Mouse (Mus musculus): Measurements from ENCODE around the gene Pax5. TPM values are rescaled to one million over a fixed set of nuclear protein-coding genes. Genes with fewer than 3 reads are reported as not detected.

The Pax5 gene
- polyA plus RNA-seq, 1 experiment from 2014 or later = 1.5 TPM

DNA sequence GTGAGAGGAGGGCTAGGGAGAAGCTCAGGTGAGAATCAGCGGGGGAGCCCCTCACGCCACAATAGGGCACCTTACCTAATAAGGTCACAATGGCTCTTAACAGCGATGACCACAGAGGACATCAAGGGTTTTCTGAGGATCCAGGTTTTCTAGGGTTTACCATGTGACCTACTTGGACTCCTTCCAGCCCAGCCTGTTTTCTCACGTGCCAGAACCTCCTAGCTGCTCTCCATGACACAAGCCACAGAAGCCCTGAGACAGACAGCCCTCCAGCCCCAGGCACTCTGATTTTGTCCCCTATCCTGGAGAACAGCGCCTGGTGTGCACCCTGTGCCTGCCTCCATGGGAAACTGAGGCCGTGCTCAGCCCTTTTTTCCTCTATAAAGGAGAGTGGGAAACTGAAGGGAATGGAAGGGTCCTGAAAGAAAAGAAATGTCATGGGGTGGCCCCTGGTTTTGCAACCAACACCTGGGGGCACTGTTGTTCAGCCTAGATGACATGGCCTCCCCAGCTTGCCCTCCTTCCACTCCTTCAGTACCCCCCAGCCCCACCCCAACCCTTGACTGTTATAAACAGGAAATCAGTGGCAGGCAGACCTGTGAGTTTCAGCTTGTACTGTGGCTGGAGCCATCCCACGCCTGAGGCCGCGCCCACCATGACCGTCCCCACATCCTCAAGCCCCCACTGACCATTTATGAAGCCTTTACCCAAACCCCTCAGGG, 37.9 kb downstream of the Pax5 start:
- Histone ChIP-seq H3K27ac (ENCODE audit: low read depth, low read length) (no peak overlapping the region), H3K27me3 (ENCODE audit: control insufficient read depth, insufficient read depth, low read length) (0 out of 2 replicates have a peak, but pooled peaks cover 3% of the 10 kb centered on the region), H3K9me3 (ENCODE audit: control insufficient read depth, low read length) (no peaks in the 10 kb centered on the region), H3K36me3 (ENCODE audit: control insufficient read depth, insufficient read depth, low read length) (no peaks in the 10 kb centered on the region), H3K4me2 (ENCODE audit: low read depth, low read length) (no peak overlapping the region), H3K4me3 (ENCODE audit: low read depth, low read length) (no peak overlapping the region), H3K9ac (replicated peaks; ENCODE audit: low read depth, low read length) (no peak overlapping the region), H3K4me1 (ENCODE audit: control insufficient read depth, insufficient read depth, low read length) (no peaks in the 10 kb centered on the region)
- no peak for ATAC-seq (ENCODE audit: low read depth)
- WGBS = 64% methylated on average over 10 of the region's 10 CpGs

DNA sequence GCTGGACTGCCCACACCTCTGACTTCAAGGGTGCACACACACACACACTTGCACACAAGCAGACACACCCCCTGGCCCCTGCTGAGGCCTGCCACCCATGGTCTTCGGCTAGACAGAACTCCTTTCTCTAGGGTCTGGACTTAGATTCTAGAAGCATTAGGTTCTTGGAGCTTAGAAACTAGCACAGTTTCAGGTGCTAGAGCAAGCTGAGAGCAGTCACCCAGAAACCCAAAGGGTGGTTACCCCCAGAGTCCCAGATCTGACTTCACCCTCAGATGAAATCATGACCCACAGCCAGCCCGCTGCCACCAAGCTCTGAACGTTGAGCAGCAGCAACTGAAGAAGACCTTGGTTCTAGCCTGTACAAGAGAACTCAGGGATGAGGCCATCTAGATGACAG, 38.8 kb downstream of the Pax5 start:
- Histone ChIP-seq H3K4me3 (ENCODE audit: low read depth, low read length) (no peak overlapping the region), H3K27me3 (ENCODE audit: control insufficient read depth, insufficient read depth, low read length) (0 out of 2 replicates have a peak, but pooled peaks cover 5% of the 10 kb centered on the region), H3K4me1 (ENCODE audit: control insufficient read depth, insufficient read depth, low read length) (no peaks in the 10 kb centered on the region), H3K9ac (replicated peaks; ENCODE audit: low read depth, low read length) (no peak overlapping the region), H3K4me2 (ENCODE audit: low read depth, low read length) (no peak overlapping the region), H3K9me3 (ENCODE audit: control insufficient read depth, low read length) (no peaks in the 10 kb centered on the region), H3K36me3 (ENCODE audit: control insufficient read depth, insufficient read depth, low read length) (no peaks in the 10 kb centered on the region), H3K27ac (ENCODE audit: low read depth, low read length) (no peak overlapping the region)
- WGBS = 96% methylated on average over 3 of the region's 3 CpGs
- ATAC-seq (ENCODE audit: low read depth) = no peak

DNA sequence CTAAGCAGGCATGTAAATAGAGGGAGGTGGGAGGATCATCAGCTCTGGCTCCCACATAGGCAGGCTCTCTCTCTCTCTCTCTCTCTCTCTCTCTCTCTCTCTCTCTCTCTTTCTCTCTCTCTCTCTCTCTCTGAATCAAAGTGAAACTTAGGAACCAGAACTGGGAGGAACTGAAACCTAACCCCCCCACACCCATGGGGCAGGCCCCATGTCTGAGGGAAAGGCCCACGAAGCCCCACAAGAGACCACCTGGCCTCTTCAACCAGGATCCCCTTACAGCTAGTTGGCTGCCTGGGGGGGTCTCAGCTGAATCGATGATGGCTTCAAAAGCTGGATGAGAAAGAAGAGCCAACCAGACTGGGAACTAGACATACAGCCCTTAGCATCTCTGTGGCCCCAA, 39.3 kb downstream of the Pax5 start:
- Histone ChIP-seq H3K36me3 (ENCODE audit: control insufficient read depth, insufficient read depth, low read length) (no peaks in the 10 kb centered on the region), H3K9me3 (ENCODE audit: control insufficient read depth, low read length) (no peaks in the 10 kb centered on the region), H3K27me3 (ENCODE audit: control insufficient read depth, insufficient read depth, low read length) (0 out of 2 replicates have a peak, but pooled peaks cover 5% of the 10 kb centered on the region), H3K4me3 (ENCODE audit: low read depth, low read length) (no peak overlapping the region), H3K27ac (ENCODE audit: low read depth, low read length) (no peak overlapping the region), H3K4me2 (ENCODE audit: low read depth, low read length) (no peak overlapping the region), H3K9ac (replicated peaks; ENCODE audit: low read depth, low read length) (no peak overlapping the region), H3K4me1 (ENCODE audit: control insufficient read depth, insufficient read depth, low read length) (no peaks in the 10 kb centered on the region)
- 85% methylated on average over 2 of the region's 2 CpGs for WGBS
- no peak for ATAC-seq (ENCODE audit: low read depth)

DNA sequence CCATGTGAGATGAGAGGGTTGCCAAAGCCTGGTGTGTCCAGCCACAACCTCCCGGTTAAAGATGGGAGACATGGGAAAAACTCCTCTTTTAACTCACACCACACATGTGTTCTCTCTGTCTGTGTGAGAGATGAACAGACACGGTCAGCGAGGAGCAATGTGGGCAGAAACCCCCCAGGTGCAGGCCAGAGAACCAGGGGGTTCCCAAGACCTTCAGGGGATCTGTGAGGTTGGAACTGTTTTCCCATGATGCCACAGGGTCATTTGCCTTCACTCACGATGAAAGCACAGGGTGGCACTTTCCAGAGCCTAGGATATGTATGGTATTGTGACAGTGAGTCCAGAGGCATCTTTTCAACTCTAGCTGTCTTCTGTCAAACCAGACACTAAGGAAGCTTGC, 39.9 kb downstream of the Pax5 start:
- WGBS = 77% methylated on average over 4 of the region's 4 CpGs
- H3K27me3 ChIP-seq (ENCODE audit: control insufficient read depth, insufficient read depth, low read length) = peaks cover 8% of the 10 kb centered on the region; the same call in 1 of the 2 replicates
- H3K4me3 ChIP-seq (ENCODE audit: low read depth, low read length) = no peak overlapping the region
- H3K36me3 ChIP-seq (ENCODE audit: control insufficient read depth, insufficient read depth, low read length) = no peaks in the 10 kb centered on the region
- no peaks in the 10 kb centered on the region for H3K4me1 ChIP-seq (ENCODE audit: control insufficient read depth, insufficient read depth, low read length)
- no peak overlapping the region for H3K27ac ChIP-seq (ENCODE audit: low read depth, low read length)
- H3K4me2 ChIP-seq (ENCODE audit: low read depth, low read length) = no peak overlapping the region
- H3K9me3 ChIP-seq (ENCODE audit: control insufficient read depth, low read length) = no peaks in the 10 kb centered on the region
- no peak overlapping the region for H3K9ac ChIP-seq (replicated peaks; ENCODE audit: low read depth, low read length)
- ATAC-seq (ENCODE audit: low read depth) = no peak

DNA sequence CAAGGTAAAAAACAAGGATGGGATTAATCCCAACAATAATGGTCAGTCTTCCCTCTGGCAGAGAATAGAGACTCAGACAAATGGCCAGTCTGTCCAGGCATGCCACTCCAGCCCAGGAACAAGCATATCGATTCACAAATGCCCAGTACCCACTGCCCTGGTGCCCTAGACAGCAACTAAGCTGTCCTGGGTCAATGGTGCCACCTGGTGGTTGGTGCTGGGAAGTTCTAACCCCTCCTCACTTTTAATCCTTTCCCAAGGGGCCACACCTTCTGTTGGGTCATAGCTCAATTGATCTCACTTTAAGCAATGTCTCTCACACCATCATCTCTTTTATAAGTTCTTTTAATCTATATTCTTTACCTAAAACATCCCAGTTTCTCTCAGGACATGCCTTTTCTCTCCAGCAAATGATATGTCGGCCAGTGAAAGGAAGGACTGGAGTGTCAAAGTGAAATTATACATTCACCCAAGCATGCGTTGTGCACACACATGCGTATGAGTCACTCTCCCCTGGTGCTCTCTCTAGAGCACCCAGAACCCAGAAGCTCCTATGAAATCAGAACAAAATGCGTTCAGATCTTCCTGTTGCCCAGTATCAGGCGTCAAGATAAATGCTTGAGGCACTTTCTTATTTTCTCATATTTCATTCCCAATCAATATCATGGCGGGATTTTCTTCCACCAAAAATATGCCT, 40.7 kb downstream of the Pax5 start:
- H3K4me2 ChIP-seq (ENCODE audit: low read depth, low read length) = no peak overlapping the region
- WGBS = 88% methylated on average over 7 of the region's 7 CpGs
- no peak for ATAC-seq (ENCODE audit: low read depth)

DNA sequence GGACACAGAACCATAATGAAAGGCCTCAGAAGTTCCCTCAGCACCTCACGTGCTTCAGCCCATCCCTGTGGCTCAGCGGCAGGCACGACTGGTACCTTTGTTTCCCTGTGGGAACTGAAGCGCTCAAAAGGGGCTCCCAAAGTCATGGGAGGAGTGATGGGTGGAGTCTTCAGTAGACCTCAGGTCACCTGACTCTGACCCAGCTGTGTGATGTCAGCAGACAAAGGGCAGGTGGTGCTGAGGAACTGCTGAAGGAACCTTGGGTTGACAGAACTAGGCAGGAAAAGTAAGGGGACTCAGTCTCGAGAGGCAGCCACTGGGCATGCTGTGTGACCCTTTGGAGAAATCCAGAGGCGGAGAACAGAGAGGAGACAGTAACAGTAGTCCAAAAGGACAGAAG, 41.7 kb downstream of the Pax5 start:
- WGBS = 80% methylated on average over 6 of the region's 6 CpGs
- H3K36me3 ChIP-seq (ENCODE audit: control insufficient read depth, insufficient read depth, low read length) = no peaks in the 10 kb centered on the region
- H3K4me3 ChIP-seq (ENCODE audit: low read depth, low read length) = no peak overlapping the region
- H3K27ac ChIP-seq (ENCODE audit: low read depth, low read length) = no peak overlapping the region
- H3K4me1 ChIP-seq (ENCODE audit: control insufficient read depth, insufficient read depth, low read length) = 0 out of 2 replicates have a peak, but pooled peaks cover 3% of the 10 kb centered on the region
- H3K9me3 ChIP-seq (ENCODE audit: control insufficient read depth, low read length) = no peaks in the 10 kb centered on the region
- H3K9ac ChIP-seq (replicated peaks; ENCODE audit: low read depth, low read length) = no peak overlapping the region
- H3K4me2 ChIP-seq (ENCODE audit: low read depth, low read length) = no peak overlapping the region
- H3K27me3 ChIP-seq (ENCODE audit: control insufficient read depth, insufficient read depth, low read length) = peaks cover 13% of the 10 kb centered on the region; the same call in 1 of the 2 replicates
- ATAC-seq (ENCODE audit: low read depth) = no peak

More for the DNA sequence above, 40.7 kb downstream of the Pax5 start:
- no peaks in the 10 kb centered on the region for H3K36me3 ChIP-seq (ENCODE audit: control insufficient read depth, insufficient read depth, low read length)
- H3K4me1 ChIP-seq (ENCODE audit: control insufficient read depth, insufficient read depth, low read length) = 0 out of 2 replicates have a peak, but pooled peaks cover 1% of the 10 kb centered on the region
- H3K27me3 ChIP-seq (ENCODE audit: control insufficient read depth, insufficient read depth, low read length) = peaks cover 10% of the 10 kb centered on the region; the same call in 1 of the 2 replicates
- no peak overlapping the region for H3K4me3 ChIP-seq (ENCODE audit: low read depth, low read length)
- no peak overlapping the region for H3K9ac ChIP-seq (replicated peaks; ENCODE audit: low read depth, low read length)
- no peak overlapping the region for H3K27ac ChIP-seq (ENCODE audit: low read depth, low read length)
- H3K9me3 ChIP-seq (ENCODE audit: control insufficient read depth, low read length) = no peaks in the 10 kb centered on the region

DNA sequence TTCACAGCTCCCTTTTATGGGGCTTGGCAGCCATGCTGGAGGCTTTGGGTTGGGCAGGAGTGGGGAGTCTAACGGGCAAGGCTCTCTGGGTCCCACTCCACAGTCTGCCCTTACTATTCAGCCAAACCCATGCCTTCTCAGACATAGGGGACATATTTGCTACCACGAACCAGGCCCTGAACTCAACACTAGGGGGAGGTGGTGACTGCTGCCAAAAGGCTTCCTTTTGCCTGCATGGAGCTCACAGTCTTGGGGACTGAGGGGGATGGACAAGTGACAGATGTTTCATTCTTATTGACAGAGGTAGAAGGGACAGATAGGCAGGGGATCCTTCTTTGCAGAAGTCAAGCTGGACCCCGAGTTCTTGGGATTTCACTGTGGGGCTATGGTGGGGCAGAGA, 42.1 kb downstream of the Pax5 start:
- Histone ChIP-seq H3K4me2 (ENCODE audit: low read depth, low read length) (no peak overlapping the region), H3K27ac (ENCODE audit: low read depth, low read length) (no peak overlapping the region), H3K27me3 (ENCODE audit: control insufficient read depth, insufficient read depth, low read length) (peaks cover 11% of the 10 kb centered on the region; the same call in 1 of the 2 replicates), H3K9ac (replicated peaks; ENCODE audit: low read depth, low read length) (no peak overlapping the region), H3K36me3 (ENCODE audit: control insufficient read depth, insufficient read depth, low read length) (no peaks in the 10 kb centered on the region), H3K4me1 (ENCODE audit: control insufficient read depth, insufficient read depth, low read length) (0 out of 2 replicates have a peak, but pooled peaks cover 3% of the 10 kb centered on the region), H3K9me3 (ENCODE audit: control insufficient read depth, low read length) (no peaks in the 10 kb centered on the region), H3K4me3 (ENCODE audit: low read depth, low read length) (no peak overlapping the region)
- ATAC-seq (ENCODE audit: low read depth) = no peak
- 68% methylated on average over 3 of the region's 3 CpGs for WGBS

DNA sequence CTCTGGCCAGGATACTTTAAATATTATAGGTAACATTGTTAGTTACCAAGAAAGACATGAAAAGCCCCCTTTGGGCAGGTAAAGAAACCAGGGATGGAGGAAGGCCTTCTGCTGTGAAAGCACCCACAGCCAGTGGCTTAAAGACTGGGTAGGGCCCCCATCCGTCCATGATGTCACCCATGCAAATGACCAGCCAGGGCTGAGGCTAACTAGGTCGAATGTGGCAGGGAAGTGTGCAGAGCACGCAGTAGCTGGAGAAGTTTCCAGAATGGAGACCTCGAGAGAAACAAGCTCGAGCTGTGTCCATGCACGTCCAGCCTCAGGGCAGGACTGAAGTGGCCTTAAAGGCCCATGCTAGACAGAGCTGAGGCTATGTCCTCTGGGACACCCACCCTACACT, 42.9 kb downstream of the Pax5 start:
- Histone ChIP-seq H3K4me3 (ENCODE audit: low read depth, low read length) (no peak overlapping the region), H3K4me2 (ENCODE audit: low read depth, low read length) (no peak overlapping the region), H3K9ac (replicated peaks; ENCODE audit: low read depth, low read length) (no peak overlapping the region), H3K9me3 (ENCODE audit: control insufficient read depth, low read length) (no peaks in the 10 kb centered on the region), H3K36me3 (ENCODE audit: control insufficient read depth, insufficient read depth, low read length) (no peaks in the 10 kb centered on the region), H3K4me1 (ENCODE audit: control insufficient read depth, insufficient read depth, low read length) (0 out of 2 replicates have a peak, but pooled peaks cover 3% of the 10 kb centered on the region), H3K27me3 (ENCODE audit: control insufficient read depth, insufficient read depth, low read length) (peaks cover 10% of the 10 kb centered on the region; the same call in 1 of the 2 replicates), H3K27ac (ENCODE audit: low read depth, low read length) (no peak overlapping the region)
- 86% methylated on average over 6 of the region's 6 CpGs for WGBS
- ATAC-seq (ENCODE audit: low read depth) = no peak

DNA sequence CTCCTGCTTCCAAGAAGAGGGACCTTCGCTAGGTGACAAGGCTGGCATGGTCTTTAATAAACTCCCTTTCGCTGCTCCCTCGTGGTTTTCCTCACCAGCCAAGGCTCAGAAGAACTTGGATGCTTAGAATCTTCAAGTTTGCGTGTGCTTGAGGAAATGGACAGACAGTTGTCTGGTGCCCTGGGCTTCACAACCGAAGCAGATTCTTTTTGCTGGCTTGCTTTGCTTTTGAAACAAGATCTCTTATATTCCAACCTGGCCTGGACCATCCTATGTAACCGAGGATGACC, 45.6 kb downstream of the Pax5 start:
- peak overlapping the region; percentile 40 for H3K4me3 ChIP-seq (ENCODE audit: low read depth, low read length)
- no peaks in the 10 kb centered on the region for H3K9me3 ChIP-seq (ENCODE audit: control insufficient read depth, low read length)
- H3K9ac ChIP-seq (replicated peaks; ENCODE audit: low read depth, low read length) = no peak overlapping the region
- no peak for ATAC-seq (ENCODE audit: low read depth)
- H3K27me3 ChIP-seq (ENCODE audit: control insufficient read depth, insufficient read depth, low read length) = peaks cover 18% of the 10 kb centered on the region
- 0 out of 2 replicates have a peak, but pooled peaks cover 3% of the 10 kb centered on the region for H3K4me1 ChIP-seq (ENCODE audit: control insufficient read depth, insufficient read depth, low read length)
- H3K36me3 ChIP-seq (ENCODE audit: control insufficient read depth, insufficient read depth, low read length) = no peaks in the 10 kb centered on the region
- H3K27ac ChIP-seq (ENCODE audit: low read depth, low read length) = peak overlapping the region; percentile 44
- 29% methylated on average over 6 of the region's 6 CpGs for WGBS
- peak overlapping the region; percentile 93 for H3K4me2 ChIP-seq (ENCODE audit: low read depth, low read length)
